Mouse (Mus musculus) kidney, embryonic 14.5 days (tissue): ENCODE data around the gene Pcca. TPM values are rescaled to one million over a fixed set of nuclear protein-coding genes. Genes with fewer than 3 reads are reported as not detected.
"Not testable (repeated sequence)": the region's sequence is repeated elsewhere in the genome, so short reads cannot be mapped to it uniquely, and the experiment has no call there.

Experiments
- ATAC-seq: fragments of 200-750 bp; cut with Nextera tagmentation; 2 replicates; pipeline ENCODE4 v1.8.0; 2017; ENCODE audit warnings: moderate number of reproducible peaks, mild to moderate bottlenecking, moderate TSS enrichment, moderate library complexity; ENCODE audit not compliant: low FRiP score, low TSS enrichment
- H3K27ac ChIP-seq: fragments of 300-500 bp; sonication (generic); 2 replicates; pipeline ENCODE4 v1.5.1; 2014; ENCODE audit warnings: low read depth, mild to moderate bottlenecking, low read length, moderate library complexity, mixed read lengths
- H3K27me3 ChIP-seq: fragments of 300-500 bp; sonication (generic); 2 replicates; pipeline ENCODE4 v1.6.1; 2014; ENCODE audit warnings: mild to moderate bottlenecking, low read length; ENCODE audit not compliant: control insufficient read depth, insufficient read depth
- H3K36me3 ChIP-seq: fragments of 300-500 bp; sonication (generic); 2 replicates; pipeline ENCODE4 v1.6.1; 2014; ENCODE audit warnings: low read length, mixed read lengths; ENCODE audit not compliant: control insufficient read depth, insufficient read depth
- H3K4me1 ChIP-seq: fragments of 300-500 bp; sonication (generic); 2 replicates; pipeline ENCODE4 v1.6.1; 2014; ENCODE audit warnings: low read length, mixed read lengths; ENCODE audit not compliant: control insufficient read depth, insufficient read depth
- H3K4me2 ChIP-seq: fragments of 300-500 bp; sonication (generic); replicated peaks from 2 replicates; pipeline ENCODE4 v1.6.1; 2014; ENCODE audit warnings: low read depth, mild to moderate bottlenecking, low read length
- H3K4me3 ChIP-seq: fragments of 300-500 bp; sonication (generic); 2 replicates; pipeline ENCODE4 v1.5.1; 2014; ENCODE audit warnings: mild to moderate bottlenecking, low read length
- H3K9ac ChIP-seq: fragments of 300-500 bp; sonication (generic); 2 replicates; pipeline ENCODE4 v1.6.1; 2014; ENCODE audit warnings: low read depth, mild to moderate bottlenecking, low read length, moderate library complexity
- H3K9me3 ChIP-seq: fragments of 300-500 bp; sonication (generic); 2 replicates; pipeline ENCODE4 v1.6.1; 2016; ENCODE audit warnings: low read length; ENCODE audit not compliant: control insufficient read depth
- WGBS: fragments of 180-500 bp; shearing (Covaris S2); extraction: QIAGEN DNeasy Blood & Tissue Kit; methylation state at CpG from one replicate; pipeline ENCODE4 v1.1.7; 2014; 5-methylcytosine and 5-hydroxymethylcytosine counted together
- polyA plus RNA-seq: library from polyadenylated mRNA; unstranded; fragments of >200 nt; fragmentation: Nextera tagmentation; extraction: Ambion mirVana; gene quantifications from 2 replicates; pipeline ENCODE4 v1.2.1, GENCODE M21; 2014

The Pcca gene
- polyA plus RNA-seq, 1 experiment from 2014 or later = 20.5 TPM

DNA sequence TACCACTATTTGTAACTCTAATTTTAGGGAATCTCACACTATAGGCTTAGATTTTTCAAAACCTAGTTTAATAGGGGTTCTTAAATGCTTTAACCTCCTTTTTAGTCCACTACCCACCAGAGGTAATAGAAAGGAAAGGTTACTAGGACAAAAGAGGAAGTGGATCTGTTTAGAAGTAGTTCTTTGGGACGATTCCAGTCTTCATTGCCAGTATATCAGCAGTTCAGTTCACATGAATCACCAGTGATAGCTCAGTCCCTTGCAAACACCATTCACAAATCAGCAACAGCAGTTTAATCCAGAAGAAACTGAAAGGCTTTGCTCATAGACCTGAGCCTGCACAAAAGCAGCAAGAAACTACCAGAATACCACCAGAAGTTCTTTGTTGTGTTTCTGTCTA is 14.8 kb downstream of the Pcca start:
- Histone ChIP-seq H3K9me3 (no peaks in the 10 kb centered on the region), H3K9ac (no peak overlapping the region), H3K36me3 (no peaks in the 10 kb centered on the region), H3K4me2 (no peak overlapping the region), H3K27me3 (no peaks in the 10 kb centered on the region), H3K4me1 (no peaks in the 10 kb centered on the region), H3K4me3 (no peak overlapping the region), H3K27ac (no peak overlapping the region)
- no peak for ATAC-seq
- WGBS = 75% methylated on average over 1 of the region's 1 CpGs

DNA sequence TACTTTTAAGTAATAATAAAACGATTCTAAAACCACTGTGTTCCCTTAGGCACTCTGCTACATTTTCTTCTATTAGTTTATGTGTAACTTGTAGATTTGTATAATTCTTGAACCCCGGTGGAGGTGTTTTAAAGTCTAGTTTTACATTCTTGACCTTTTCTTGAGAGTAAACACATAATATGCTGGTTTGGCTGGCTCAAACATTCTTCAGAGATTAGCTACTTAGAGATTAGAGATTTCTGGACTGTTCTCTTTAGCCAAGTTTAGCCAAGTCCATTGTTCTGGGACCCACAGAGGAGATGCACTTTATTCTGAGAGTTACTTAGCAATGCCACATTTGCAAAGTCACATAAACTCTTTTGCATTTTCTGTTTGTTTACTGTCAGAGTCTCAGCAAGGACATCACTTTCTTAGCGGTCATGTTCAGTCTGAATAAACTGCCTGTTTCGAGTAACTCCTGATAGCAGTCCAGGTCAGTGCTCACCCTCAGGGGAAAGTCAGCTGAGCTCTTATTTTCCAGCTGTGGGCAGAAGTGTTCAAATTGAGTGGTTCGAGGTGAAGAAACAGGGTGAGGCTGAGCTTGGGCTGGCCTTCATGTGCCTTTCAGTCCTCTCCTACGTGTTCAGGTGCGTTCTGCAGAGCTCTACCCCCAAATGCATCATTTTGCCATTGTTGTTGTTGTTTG is 18.8 kb downstream of the Pcca start:
- Histone ChIP-seq H3K27me3 (no peaks in the 10 kb centered on the region), H3K9ac (no peak overlapping the region), H3K4me1 (no peaks in the 10 kb centered on the region), H3K27ac (no peak overlapping the region), H3K4me2 (no peak overlapping the region), H3K36me3 (no peaks in the 10 kb centered on the region), H3K9me3 (no peaks in the 10 kb centered on the region), H3K4me3 (no peak overlapping the region)
- WGBS = 77% methylated on average over 7 of the region's 7 CpGs
- no peak for ATAC-seq

DNA sequence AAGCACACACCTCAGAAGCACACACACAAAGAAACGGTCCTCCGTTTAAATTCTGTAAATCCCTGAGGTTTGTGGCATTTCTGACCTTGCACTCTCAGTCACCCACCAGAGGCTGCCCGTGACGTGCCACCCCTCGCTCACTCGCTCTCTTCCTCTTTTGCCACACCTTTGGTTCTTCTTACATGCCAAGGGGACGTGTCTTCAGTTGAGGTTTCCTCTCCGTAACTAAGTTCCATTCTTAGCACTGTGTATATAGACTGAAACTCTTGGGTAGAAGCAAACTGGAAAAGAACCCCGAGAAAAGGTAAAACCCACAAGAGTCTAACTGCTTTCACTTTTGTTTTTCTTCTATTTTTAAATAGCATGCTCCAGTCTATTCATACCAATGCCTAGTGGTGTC is 23.2 kb downstream of the Pcca start:
- H3K9ac ChIP-seq = no peak overlapping the region
- 91% methylated on average over 9 of the region's 9 CpGs for WGBS
- no peaks in the 10 kb centered on the region for H3K27me3 ChIP-seq
- no peaks in the 10 kb centered on the region for H3K9me3 ChIP-seq
- no peaks in the 10 kb centered on the region for H3K36me3 ChIP-seq
- no peak overlapping the region for H3K27ac ChIP-seq
- no peak overlapping the region for H3K4me2 ChIP-seq
- no peak overlapping the region for H3K4me3 ChIP-seq
- no peaks in the 10 kb centered on the region for H3K4me1 ChIP-seq
- no peak for ATAC-seq

DNA sequence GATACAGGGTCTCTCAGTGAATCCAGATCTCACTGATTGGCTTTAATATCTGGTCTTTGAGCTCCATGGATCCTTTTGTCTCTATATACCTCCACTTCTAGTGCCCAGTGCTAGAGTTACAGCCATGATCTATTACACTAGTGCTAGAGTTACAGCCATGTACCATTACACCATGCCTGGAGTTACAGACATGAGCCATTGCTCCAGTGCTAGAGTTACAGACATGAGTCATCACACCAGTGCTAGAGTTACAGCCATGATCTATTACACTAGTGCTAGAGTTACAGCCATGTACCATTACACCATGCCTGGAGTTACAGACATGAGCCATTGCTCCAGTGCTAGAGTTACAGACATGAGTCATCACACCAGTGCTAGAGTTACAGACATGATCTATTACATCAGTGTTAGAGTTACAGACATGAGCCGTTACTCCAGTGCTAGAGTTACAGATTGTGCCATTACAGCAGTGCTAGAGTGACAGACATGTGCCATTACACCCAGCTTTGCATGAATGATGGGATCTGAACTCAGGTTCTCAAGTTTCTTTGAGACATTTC is 26.8 kb downstream of the Pcca start:
- H3K4me1 ChIP-seq, H3K36me3 ChIP-seq, H3K9me3 ChIP-seq, H3K27ac ChIP-seq, H3K4me2 ChIP-seq, H3K27me3 ChIP-seq, H3K4me3 ChIP-seq, H3K9ac ChIP-seq: not testable (repeated sequence)
- WGBS = 46% methylated on average over 1 of the region's 1 CpGs
- ATAC-seq = peak; percentile 90

DNA sequence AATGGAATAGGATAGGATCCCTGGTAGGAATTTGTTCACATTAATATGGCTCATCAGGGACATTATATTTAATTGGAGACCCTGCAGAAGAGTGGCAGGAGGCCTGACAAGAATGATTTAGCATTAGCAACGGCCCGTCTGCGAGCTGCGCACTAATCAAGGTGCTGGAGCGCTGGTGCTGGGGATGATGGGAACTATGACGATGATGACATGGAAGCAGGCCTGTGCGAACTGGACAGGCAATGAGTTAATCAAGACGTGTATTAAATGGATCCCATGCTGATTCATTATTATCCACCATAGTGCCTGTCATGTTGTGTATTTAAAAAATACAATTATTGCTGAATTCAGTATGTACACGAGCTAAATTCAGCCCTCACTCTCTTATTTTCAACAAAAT is 36.7 kb downstream of the Pcca start:
- 87% methylated on average over 9 of the region's 9 CpGs for WGBS
- ATAC-seq = no peak
- H3K27me3 ChIP-seq = no peaks in the 10 kb centered on the region

DNA sequence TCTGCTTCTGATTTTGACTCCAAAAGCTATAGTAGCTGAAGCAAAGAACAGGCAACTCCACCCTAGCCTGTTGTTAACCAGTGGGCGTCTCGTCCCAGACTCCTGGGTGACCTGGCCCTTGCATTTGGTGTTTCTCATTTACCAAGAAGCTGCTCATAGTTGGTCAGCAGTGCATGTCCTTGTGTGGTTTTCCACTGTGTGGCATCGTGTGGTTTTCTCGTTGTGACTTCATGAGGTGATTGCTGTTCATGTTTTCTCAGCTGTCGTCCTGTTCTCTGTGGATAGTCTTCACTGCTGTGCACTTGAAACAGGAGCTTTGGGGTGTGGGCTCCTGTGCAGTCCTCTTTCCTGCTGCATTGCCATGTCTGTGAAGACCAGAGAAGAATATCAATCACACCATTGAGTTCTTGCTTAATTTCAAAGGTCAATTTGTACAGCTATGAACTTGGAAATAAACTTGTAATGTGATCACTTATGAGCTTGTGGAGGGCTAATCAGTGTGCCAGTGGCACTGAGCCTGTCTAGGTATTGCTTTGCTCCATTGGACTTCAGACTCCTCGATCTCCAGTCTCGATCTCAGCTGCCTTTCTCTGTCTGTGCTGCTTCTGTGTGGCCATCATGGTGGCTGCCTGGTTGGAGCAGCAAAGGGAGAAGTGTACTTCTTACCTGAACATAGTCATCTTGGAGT is 40.1 kb downstream of the Pcca start:
- Histone ChIP-seq H3K27ac (no peak overlapping the region), H3K4me1 (no peaks in the 10 kb centered on the region), H3K4me2 (no peak overlapping the region), H3K36me3 (no peaks in the 10 kb centered on the region), H3K4me3 (no peak overlapping the region), H3K27me3 (no peaks in the 10 kb centered on the region), H3K9me3 (no peaks in the 10 kb centered on the region), H3K9ac (no peak overlapping the region)
- ATAC-seq = peak; percentile 81
- 42% methylated on average over 7 of the region's 7 CpGs for WGBS

More for the DNA sequence above, 36.7 kb downstream of the Pcca start:
- no peaks in the 10 kb centered on the region for H3K36me3 ChIP-seq
- no peak overlapping the region for H3K27ac ChIP-seq
- no peaks in the 10 kb centered on the region for H3K4me1 ChIP-seq
- H3K9ac ChIP-seq = no peak overlapping the region
- H3K9me3 ChIP-seq = no peaks in the 10 kb centered on the region
- no peak overlapping the region for H3K4me2 ChIP-seq
- no peak overlapping the region for H3K4me3 ChIP-seq

DNA sequence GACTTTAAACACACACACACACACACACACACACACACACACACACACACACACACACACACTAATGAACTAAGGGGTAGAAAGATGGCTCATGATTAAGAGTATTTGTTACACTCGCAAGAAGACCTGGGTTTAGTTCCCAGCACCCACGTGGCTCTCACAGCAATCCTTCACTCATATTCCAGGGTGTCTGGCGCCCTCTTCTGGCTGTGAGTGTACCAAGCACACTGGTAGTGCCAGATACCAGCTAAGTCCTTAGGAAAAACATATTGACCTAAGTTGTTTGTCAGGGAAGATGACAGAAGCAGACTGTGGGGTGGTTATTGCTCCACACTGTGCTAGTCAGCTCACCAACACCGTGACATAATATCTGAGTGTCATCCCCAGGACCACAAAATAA is 43.7 kb downstream of the Pcca start:
- WGBS = 83% methylated on average over 4 of the region's 4 CpGs
- H3K36me3 ChIP-seq = no peaks in the 10 kb centered on the region
- no peak overlapping the region for H3K27ac ChIP-seq
- ATAC-seq = no peak
- H3K27me3 ChIP-seq = no peaks in the 10 kb centered on the region
- H3K4me3 ChIP-seq = no peak overlapping the region
- no peaks in the 10 kb centered on the region for H3K4me1 ChIP-seq
- H3K9ac ChIP-seq = no peak overlapping the region
- no peak overlapping the region for H3K4me2 ChIP-seq
- no peaks in the 10 kb centered on the region for H3K9me3 ChIP-seq

DNA sequence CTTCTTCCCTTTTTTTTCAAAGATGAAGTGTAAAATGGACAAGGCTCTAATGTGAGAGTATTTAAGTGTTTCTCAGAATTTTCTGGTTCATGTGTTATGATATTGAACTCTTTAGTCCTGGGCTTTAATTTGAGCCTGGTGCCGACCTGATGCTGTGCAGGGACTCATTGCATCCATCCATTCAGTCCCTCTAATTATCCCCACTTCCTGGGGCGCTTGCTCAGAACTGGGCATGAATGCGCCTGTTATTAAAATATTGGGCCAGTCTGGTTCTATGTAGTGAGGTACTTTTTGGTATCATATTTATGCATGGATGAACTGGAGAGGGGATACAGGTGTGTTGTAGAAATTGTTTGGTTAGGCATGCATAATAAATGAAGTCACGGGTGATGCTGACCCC is 47.9 kb downstream of the Pcca start:
- H3K27ac ChIP-seq = no peak overlapping the region
- no peaks in the 10 kb centered on the region for H3K27me3 ChIP-seq
- no peaks in the 10 kb centered on the region for H3K36me3 ChIP-seq
- no peaks in the 10 kb centered on the region for H3K4me1 ChIP-seq
- WGBS = 78% methylated on average over 4 of the region's 4 CpGs
- no peaks in the 10 kb centered on the region for H3K9me3 ChIP-seq
- no peak overlapping the region for H3K9ac ChIP-seq
- no peak overlapping the region for H3K4me2 ChIP-seq
- ATAC-seq = no peak
- H3K4me3 ChIP-seq = no peak overlapping the region

DNA sequence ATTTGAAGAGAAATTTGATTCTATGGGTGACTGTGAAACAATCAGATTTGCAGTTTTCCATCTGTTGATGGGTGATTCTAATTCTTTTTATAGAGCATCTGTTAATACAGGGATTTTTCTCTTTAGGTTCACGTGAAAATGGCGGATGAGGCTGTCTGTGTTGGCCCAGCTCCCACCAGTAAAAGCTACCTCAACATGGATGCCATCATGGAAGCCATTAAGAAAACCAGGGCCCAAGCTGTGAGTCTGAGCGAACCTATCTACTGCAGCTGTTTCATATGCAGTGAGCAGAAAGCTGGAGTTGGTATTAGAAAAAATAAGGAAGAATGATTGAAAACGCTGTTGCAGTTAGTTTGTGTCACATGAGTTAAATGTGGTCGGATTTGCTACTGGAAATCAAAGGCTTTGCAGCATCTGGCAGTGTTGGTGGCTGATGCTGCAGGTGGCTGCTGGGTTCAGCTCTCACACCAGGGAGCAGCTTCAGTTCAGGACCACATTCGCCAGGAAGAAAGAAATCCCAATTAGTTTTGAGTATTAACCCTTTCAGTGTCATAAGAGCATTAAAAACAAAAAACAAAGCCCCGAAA is 48.5 kb downstream of the Pcca start:
- no peak for ATAC-seq
- no peaks in the 10 kb centered on the region for H3K27me3 ChIP-seq
- no peaks in the 10 kb centered on the region for H3K4me1 ChIP-seq
- no peak overlapping the region for H3K27ac ChIP-seq
- no peak overlapping the region for H3K9ac ChIP-seq
- H3K4me2 ChIP-seq = no peak overlapping the region
- no peaks in the 10 kb centered on the region for H3K36me3 ChIP-seq
- no peaks in the 10 kb centered on the region for H3K9me3 ChIP-seq
- WGBS = 73% methylated on average over 7 of the region's 7 CpGs
- H3K4me3 ChIP-seq = no peak overlapping the region
